Mouse (Mus musculus) embryonic facial prominence, embryonic 13.5 days (tissue): ENCODE results near the gene Ppfia4. TPM values are rescaled to one million over a fixed set of nuclear protein-coding genes. Genes with fewer than 3 reads are reported as not detected.

Experiments used
- ATAC-seq: fragments of 200-750 bp; cut with Nextera tagmentation; 2 replicates; pipeline ENCODE4 v1.8.0; 2017; ENCODE audit warnings: low read depth; ENCODE audit not compliant: insufficient number of reproducible peaks, insufficient read depth, low FRiP score, low TSS enrichment
- H3K27ac ChIP-seq: fragments of 300-500 bp; sonication (generic); 2 replicates; pipeline ENCODE4 v1.5.1; 2015; ENCODE audit warnings: moderate library complexity, mild to moderate bottlenecking, inconsistent platforms
- H3K27me3 ChIP-seq: fragments of 300-500 bp; sonication (generic); 2 replicates; pipeline ENCODE4 v1.6.1; 2015; ENCODE audit warnings: mild to moderate bottlenecking, inconsistent platforms
- H3K36me3 ChIP-seq: fragments of 300-500 bp; sonication (generic); 2 replicates; pipeline ENCODE4 v1.6.1; 2015; ENCODE audit warnings: mild to moderate bottlenecking, inconsistent platforms
- H3K4me1 ChIP-seq: fragments of 300-500 bp; sonication (generic); 2 replicates; pipeline ENCODE4 v1.6.1; 2015; ENCODE audit warnings: inconsistent platforms
- H3K4me2 ChIP-seq: fragments of 300-500 bp; sonication (generic); 2 replicates; pipeline ENCODE4 v1.6.1; 2015; ENCODE audit warnings: moderate library complexity, mild to moderate bottlenecking, inconsistent platforms
- H3K4me3 ChIP-seq: fragments of 300-500 bp; sonication (generic); 2 replicates; pipeline ENCODE4 v1.5.1; 2015; ENCODE audit warnings: mild to moderate bottlenecking, inconsistent platforms
- H3K9ac ChIP-seq: fragments of 300-500 bp; sonication (generic); 2 replicates; pipeline ENCODE4 v1.6.1; 2015; ENCODE audit warnings: mild to moderate bottlenecking, inconsistent platforms
- H3K9me3 ChIP-seq: fragments of 300-500 bp; sonication (generic); 2 replicates; pipeline ENCODE4 v1.6.1; 2016; ENCODE audit warnings: inconsistent platforms
- WGBS: fragments of 180-500 bp; shearing (Covaris S2); methylation state at CpG from one replicate; pipeline ENCODE4 v1.1.7; 2015; ENCODE audit warnings: mixed read lengths; 5-methylcytosine and 5-hydroxymethylcytosine counted together
- polyA plus RNA-seq: library from polyadenylated mRNA; unstranded; fragments of >200 nt; fragmentation: Nextera tagmentation; extraction: Ambion mirVana; gene quantifications from 2 replicates; pipeline ENCODE4 v1.2.1, GENCODE M21; 2015

Ppfia4 gene
- polyA plus RNA-seq, 1 experiment from 2014 or later: 5.0 TPM

DNA sequence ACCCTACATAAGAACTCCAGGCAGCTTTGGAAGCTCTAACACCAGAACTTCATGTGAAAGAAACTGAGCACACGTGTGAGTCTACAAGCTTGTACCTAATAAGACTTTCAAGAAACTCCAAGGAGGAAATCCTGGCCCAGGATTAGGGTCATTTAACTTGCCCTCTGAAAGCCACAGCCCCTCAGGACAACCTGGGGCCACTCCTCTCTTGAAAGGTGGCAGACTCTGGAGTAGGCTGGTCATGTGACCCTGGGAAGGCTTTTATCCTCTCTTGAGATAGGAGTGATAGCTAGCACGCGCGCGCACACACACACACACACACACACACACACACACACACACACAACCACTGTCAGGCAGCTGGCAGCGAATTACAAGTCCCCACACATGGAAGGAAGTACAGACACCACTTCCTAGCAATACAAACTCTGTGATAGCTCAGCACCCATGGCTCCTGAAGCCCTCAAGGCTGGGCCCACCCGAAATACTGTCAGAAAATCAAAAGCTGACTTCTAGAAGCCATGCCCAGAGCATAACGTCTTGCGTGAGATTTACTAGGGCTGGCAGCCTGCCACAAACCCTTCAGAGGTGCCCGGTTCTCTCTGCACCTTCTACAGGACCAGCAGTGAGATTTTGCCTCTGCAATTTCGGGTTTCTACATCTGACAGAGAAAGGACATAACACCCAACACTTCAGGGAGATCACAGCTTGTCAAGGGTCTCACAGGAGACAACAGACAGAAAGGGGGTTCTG, 4.4 kb upstream of the Ppfia4 start:
- no peak for ATAC-seq
- Histone ChIP-seq H3K4me1 (peaks cover 33% of the 10 kb centered on the region), H3K4me3 (no peak overlapping the region), H3K27me3 (no peaks in the 10 kb centered on the region), H3K9me3 (no peaks in the 10 kb centered on the region), H3K36me3 (no peaks in the 10 kb centered on the region), H3K4me2 (no peak overlapping the region), H3K27ac (no peak overlapping the region), H3K9ac (no peak overlapping the region)
- WGBS: 80% methylated on average over 11 of the region's 11 CpGs

DNA sequence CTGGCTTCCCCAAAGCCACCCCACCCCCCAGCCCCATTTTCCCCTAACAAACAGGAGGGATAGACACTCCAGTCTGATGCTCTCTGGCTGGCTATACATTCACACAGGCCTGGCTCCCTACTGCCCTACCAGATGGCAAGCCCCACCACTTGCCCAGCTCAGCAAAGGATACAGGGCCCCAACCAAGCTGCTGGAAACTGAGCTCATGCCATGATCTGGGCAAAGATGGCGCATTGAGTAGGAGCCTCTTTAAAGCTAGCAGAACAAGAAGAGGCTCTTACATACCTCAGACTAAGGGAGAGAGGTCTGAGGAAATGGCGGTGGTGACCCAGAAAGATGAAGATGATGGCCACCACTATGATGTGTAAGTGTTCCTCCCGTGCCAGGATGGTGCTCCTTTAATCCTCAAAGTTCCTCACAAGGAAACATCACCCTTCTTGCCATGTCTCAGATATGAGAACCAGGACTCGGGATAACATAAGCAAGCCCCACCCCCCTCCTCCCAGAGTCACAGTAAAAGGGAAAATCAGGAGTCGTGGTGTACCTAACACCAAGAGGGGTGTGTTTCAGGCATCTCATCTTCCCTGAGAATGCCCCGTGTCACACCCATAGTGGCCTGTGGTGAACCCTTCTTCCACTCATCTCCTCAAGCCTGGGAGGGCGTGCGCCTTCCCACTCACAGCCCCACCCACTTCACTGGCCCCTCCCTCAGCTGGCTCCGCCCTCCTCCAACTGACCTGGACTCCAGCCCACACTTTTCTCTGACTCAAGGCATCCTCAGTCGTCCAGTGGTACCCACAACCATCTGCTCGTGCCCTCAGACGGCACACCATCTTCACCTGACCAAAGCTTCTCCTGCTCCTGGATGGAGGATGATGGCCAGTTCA, 3.4 kb upstream of the Ppfia4 start:
- no peak overlapping the region for H3K4me3 ChIP-seq
- no peaks in the 10 kb centered on the region for H3K27me3 ChIP-seq
- peaks cover 36% of the 10 kb centered on the region for H3K4me1 ChIP-seq
- no peak for ATAC-seq
- H3K9ac ChIP-seq: no peak overlapping the region
- 87% methylated on average over 12 of the region's 12 CpGs for WGBS
- H3K36me3 ChIP-seq: no peaks in the 10 kb centered on the region
- H3K9me3 ChIP-seq: no peaks in the 10 kb centered on the region
- H3K4me2 ChIP-seq: no peak overlapping the region
- no peak overlapping the region for H3K27ac ChIP-seq

DNA sequence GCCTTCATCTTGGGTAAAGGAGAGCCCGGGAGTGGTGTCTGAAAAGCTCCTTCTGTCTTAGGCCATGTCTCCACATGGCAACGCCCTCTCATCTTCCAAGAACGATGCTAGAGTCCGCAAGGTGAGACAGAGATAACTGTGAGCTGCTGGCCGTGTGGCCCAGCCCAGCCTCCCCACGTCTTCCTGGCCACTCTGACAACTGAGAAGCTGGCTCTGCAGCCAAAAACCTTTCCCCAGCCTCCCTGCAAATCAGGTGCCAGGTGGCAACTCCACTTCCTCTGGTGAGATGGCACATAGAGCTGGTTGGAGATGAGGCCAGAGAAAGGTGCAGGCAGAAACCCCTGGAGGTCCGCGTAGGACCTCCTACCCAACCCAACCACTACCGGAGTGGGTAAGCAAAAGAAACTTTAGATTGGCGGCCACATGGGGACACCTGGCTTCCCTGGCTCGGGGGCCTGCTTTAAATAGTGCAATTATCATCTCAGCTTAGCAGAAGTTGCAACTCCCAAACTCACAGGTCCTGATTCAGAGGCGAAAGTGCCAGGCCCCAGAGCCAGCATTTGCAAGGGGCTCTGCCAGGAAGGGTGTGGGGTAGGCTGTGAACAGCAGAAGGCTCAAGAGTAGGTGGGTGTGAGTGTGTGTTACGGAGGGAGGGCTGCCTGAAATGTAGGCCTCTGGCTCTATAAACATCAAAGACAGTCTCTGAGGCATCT, 2.6 kb upstream of the Ppfia4 start:
- Histone ChIP-seq H3K9ac (no peak overlapping the region), H3K4me2 (no peak overlapping the region), H3K36me3 (no peaks in the 10 kb centered on the region), H3K9me3 (no peaks in the 10 kb centered on the region), H3K4me3 (no peak overlapping the region), H3K27ac (no peak overlapping the region), H3K4me1 (peaks cover 36% of the 10 kb centered on the region), H3K27me3 (no peaks in the 10 kb centered on the region)
- ATAC-seq: no peak
- WGBS: 64% methylated on average over 13 of the region's 13 CpGs

DNA sequence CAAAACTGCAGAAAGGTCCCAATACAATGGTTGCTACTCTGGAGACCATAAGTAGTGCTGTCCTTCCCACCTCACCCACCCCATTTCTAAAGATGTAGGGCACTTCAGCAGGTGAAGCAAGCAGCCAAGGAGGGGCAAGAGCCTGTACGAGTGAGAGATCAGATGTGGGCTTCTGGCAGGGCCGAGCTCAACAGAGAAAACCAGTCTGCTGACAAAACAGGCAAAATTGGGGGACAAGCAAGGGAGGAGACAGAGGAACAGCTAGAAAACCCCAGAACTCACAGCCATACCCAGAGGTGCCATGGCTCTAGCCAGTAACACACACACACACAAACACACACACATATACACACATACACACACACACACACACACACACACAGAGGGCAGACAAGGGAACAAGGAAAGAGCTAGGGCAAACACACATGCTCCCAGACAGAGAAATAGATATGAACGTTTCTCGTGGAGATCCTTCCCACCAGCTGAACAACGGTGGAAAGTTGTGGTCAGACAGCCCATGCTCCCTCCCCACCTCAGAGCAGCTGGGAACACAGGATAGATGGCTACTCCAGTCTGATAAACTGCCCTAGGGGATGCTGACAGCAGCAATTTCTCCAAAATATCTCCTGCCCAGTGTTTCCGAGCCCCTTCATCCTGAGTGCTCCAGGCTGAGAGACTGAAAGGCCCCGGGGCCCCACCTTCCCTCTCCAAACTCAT, 1.5 kb upstream of the Ppfia4 start:
- peaks cover 36% of the 10 kb centered on the region for H3K4me1 ChIP-seq
- H3K27ac ChIP-seq: no peak overlapping the region
- ATAC-seq: no peak
- no peak overlapping the region for H3K9ac ChIP-seq
- no peaks in the 10 kb centered on the region for H3K36me3 ChIP-seq
- no peaks in the 10 kb centered on the region for H3K27me3 ChIP-seq
- H3K4me3 ChIP-seq: no peak overlapping the region
- no peaks in the 10 kb centered on the region for H3K9me3 ChIP-seq
- WGBS: 64% methylated on average over 7 of the region's 7 CpGs
- H3K4me2 ChIP-seq: no peak overlapping the region

- no peak overlapping the region for H3K4me3 ChIP-seq
- no peaks in the 10 kb centered on the region for H3K9me3 ChIP-seq
- no peak overlapping the region for H3K4me2 ChIP-seq
- no peak overlapping the region for H3K9ac ChIP-seq
- H3K27ac ChIP-seq: no peak overlapping the region; the same call in 1 of the 2 replicates
- H3K36me3 ChIP-seq: no peaks in the 10 kb centered on the region
- H3K4me1 ChIP-seq: peaks cover 36% of the 10 kb centered on the region
- no peak for ATAC-seq
- H3K27me3 ChIP-seq: no peaks in the 10 kb centered on the region
- WGBS: 84% methylated on average over 10 of the region's 10 CpGs
Observed at GRCm38 (mm10) chr1:134333371-134334110, 813 bp upstream of the Ppfia4 start.

- Histone ChIP-seq H3K9ac (0 out of 2 replicates have a peak overlapping the region, but pooled peaks have one; percentile 40), H3K9me3 (no peaks in the 10 kb centered on the region), H3K4me3 (no peak overlapping the region), H3K27ac (no peak overlapping the region), H3K4me1 (peaks cover 36% of the 10 kb centered on the region), H3K4me2 (0 out of 2 replicates have a peak overlapping the region, but pooled peaks have one; percentile 37), H3K36me3 (no peaks in the 10 kb centered on the region), H3K27me3 (no peaks in the 10 kb centered on the region)
- 58% methylated on average over 20 of the region's 20 CpGs for WGBS
- ATAC-seq: no peak
Observed at GRCm38 (mm10) chr1:134331879-134332635, 671 bp downstream of the Ppfia4 start.

DNA sequence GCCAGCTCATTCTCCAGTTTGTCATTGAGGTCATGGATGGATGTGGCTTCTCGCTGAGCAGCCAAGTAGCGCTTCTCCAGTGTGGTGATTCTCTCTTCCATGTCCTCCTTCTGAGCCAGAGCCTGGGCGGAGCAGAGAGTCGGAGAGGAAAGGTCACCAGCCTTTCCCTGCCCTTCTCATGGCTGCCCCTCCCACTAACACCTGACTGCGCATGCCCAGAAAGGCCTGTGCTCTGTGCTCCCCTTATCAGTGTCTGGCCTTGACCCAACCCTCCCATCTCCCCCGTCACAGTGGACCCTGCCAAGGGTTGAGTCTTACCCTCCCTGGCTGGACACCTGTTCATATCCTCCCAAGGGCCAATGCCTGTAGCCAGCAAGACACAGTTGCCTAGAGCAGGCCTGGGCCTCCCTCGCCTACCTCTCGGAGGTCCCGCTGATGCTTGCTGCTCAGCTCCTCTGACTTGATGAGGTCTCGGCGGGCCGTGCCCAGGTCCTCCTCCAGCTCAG, 5.8 kb downstream of the Ppfia4 start:
- H3K9me3 ChIP-seq: no peaks in the 10 kb centered on the region
- H3K4me3 ChIP-seq: no peak overlapping the region
- ATAC-seq: no peak
- H3K36me3 ChIP-seq: peaks cover 11% of the 10 kb centered on the region; the same call in 1 of the 2 replicates
- H3K4me2 ChIP-seq: no peak overlapping the region
- no peak overlapping the region for H3K9ac ChIP-seq
- 94% methylated on average over 12 of the region's 12 CpGs for whole genome bisulfite sequencing
- no peak overlapping the region for H3K27ac ChIP-seq
- H3K4me1 ChIP-seq: peaks cover 1% of the 10 kb centered on the region; the same call in 1 of the 2 replicates
- no peaks in the 10 kb centered on the region for H3K27me3 ChIP-seq

DNA sequence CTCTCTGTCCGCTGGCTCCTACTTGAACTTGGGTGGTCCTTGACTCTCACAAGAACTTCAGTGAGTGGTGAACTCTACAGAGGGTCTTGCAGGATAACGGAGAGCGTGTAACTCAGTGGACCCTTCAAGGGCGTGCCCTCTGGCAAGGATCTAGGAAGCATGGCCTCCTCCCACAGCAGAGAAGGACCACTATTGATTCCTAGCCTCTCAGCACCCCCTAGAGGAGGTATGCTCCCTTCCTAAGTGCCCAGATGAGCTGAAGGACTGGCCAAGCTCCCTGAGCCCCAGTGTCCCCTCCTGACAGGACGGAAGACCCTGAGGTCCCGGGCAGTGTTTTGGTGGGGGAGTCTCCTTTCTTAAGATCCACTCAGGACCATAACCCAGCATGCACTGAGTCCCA, 10.1 kb downstream of the Ppfia4 start:
- no peaks in the 10 kb centered on the region for H3K27me3 ChIP-seq
- H3K9me3 ChIP-seq: no peaks in the 10 kb centered on the region
- no peak overlapping the region for H3K27ac ChIP-seq
- H3K4me2 ChIP-seq: no peak overlapping the region
- H3K36me3 ChIP-seq: peaks cover 11% of the 10 kb centered on the region; the same call in 1 of the 2 replicates
- no peak overlapping the region for H3K9ac ChIP-seq
- ATAC-seq: no peak
- H3K4me3 ChIP-seq: no peak overlapping the region
- WGBS: 79% methylated on average over 6 of the region's 6 CpGs
- peaks cover 6% of the 10 kb centered on the region for H3K4me1 ChIP-seq

- no peaks in the 10 kb centered on the region for H3K27me3 ChIP-seq
- no peak overlapping the region for H3K9ac ChIP-seq
- peaks cover 17% of the 10 kb centered on the region for H3K36me3 ChIP-seq
- H3K4me3 ChIP-seq: no peak overlapping the region
- no peak overlapping the region for H3K4me2 ChIP-seq
- no peak overlapping the region for H3K27ac ChIP-seq
- ATAC-seq: no peak
- H3K9me3 ChIP-seq: no peaks in the 10 kb centered on the region
- peaks cover 6% of the 10 kb centered on the region for H3K4me1 ChIP-seq
- 50% methylated on average over 14 of the region's 14 CpGs for WGBS
Observed at GRCm38 (mm10) chr1:134320691-134321301, 11.9 kb downstream of the Ppfia4 start.
